Mouse (Mus musculus) liver (tissue): ENCODE measurements around the gene Plcl1.

Experiments
- DNase-seq: peaks from one replicate; pipeline ENCODE4 v3.0.0-alpha.2; 2020; ENCODE audit warnings: mixed read lengths

Plcl1 gene

DNA sequence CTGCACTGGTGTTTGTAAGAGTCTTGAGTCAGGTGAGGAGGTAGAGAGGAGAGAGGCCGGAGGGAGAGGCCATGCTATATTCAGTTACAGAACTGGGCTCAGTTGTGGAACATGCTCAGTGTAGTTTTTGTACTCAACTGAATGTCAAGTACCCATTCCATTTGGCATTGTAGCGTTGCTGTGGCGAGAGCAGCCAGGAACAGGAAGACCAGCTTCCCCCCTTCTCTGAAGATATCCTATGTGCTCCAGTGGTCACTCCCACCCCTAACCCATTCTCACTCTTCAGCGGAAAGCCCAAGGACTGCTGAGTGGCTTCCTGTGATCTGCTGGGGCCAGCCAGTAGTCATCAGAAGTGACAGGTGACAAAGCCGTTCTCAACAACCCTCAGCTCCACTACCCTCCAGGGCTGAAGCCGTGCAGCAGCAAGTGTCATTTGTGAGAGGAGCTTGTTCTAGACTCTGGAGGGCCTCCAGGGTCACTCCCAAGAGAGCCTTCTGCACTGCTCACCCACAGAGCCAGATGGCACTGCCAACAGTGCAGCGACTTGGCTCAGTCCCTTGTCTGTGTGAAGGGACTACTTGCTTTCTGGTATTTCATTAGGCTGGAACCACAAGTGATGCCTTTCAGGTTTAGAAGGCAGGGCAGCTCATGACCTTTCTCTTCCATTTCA is 213.0 kb downstream of the Plcl1 start:
- no peak for DNase-seq

DNA sequence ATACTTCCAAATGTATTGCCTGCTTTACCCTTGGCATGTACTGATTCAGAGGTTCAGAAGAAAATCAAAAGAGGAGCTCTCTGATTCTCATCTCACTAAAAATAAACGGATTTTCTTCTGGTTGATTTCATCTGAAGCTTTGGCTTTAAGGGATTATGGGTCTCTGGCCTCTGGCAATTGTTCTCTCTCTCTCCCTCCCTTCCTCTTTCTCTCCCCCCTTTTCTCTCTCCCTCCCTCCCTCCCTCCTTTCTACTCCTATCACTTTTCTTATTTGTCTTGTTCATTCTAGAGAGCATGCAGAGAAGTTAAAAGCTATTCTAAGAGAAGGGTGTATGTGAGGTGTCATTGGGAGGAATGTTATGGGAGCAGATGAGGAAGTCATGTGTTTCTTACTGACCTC is 225.8 kb downstream of the Plcl1 start:
- no peak for DNase-seq

DNA sequence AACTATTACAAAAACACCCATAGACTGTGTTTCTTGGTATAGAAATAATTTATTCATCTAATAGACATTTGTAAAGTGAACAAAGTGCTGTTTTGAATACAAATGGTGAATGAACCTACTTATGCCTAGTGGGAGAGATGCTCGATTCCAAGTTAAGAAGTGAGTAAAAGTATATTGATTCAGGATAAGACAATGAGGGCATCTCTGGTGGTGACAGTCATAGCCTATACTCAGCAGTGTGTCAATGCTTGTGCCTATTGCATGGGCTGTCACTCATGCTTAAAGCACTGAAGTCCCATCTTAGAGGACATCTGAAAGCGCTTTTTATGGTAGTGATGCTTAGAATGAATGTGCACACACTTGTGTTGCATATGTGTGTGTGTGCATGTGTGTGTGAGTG is 226.3 kb downstream of the Plcl1 start:
- no peak for DNase-seq

DNA sequence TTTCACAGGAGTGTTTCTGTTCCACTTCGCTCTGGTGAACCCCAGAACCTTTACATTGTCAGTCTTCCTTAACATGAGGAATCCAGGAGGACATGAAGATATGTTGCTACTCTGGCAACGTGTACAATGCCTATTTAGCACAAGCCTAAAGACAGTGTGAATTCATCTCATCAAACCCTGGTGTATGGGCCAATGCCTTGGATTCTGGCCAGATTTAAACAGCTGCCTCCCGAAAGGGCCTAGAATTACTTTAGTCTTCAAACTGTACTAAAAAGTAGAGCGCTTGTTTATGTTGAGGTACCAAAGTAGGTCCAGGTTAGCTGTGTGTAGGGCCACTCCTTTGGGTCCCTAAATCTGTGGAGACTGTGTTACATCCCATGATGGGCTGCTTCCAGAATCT is 227.6 kb downstream of the Plcl1 start:
- DNase-seq = no peak

DNA sequence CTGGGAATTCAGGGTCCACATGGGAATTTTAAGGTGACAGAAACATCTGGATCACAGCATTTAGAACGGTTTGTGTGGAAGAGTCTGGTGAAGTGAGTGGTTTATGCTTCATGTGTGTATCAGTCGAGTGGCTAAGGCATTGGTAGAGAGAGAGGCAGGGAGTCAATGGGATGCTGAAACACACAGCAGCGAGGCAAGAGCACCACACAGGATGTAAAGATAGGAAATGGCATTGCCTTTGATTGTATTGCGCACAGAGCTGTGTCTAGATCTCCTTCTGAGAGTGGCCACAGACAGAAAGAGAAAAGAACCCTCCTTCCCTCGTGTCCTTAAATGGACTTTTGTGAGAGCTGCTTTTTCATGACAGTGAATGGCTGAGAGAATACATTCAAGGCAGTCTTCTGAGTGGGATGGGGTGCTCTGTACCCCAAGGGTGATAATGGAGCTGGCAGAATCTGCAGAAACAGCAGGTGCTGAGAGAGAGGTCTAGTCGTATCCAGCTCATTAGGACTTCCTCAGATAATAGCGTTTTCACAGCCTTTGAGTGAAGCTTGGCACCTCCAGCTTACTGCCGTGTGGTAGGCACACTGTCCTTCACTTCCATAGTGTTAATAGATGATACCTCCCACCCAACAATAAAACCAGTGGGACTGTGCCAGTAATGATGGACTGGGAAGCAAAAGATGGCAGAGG is 253.9 kb downstream of the Plcl1 start:
- no peak for DNase-seq

DNA sequence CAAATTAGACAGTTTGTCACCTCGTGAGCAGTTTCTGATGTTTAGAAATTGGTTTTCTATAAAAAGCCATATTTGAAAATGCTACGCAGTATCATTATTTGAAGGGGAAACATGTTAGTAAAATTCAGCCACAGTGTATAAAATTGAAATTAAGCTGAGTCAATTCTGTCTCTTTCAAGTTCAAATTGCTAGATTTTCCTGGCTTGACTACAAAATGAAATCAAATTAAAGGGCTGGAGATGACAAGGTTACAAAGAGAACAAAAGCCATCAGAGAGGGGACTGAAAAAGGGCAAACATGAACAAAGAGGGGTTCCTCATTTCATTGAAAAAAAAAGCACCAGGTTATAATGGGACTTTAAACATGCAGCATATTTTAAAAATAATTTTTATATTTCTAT is 255.7 kb downstream of the Plcl1 start:
- DNase-seq = no peak

DNA sequence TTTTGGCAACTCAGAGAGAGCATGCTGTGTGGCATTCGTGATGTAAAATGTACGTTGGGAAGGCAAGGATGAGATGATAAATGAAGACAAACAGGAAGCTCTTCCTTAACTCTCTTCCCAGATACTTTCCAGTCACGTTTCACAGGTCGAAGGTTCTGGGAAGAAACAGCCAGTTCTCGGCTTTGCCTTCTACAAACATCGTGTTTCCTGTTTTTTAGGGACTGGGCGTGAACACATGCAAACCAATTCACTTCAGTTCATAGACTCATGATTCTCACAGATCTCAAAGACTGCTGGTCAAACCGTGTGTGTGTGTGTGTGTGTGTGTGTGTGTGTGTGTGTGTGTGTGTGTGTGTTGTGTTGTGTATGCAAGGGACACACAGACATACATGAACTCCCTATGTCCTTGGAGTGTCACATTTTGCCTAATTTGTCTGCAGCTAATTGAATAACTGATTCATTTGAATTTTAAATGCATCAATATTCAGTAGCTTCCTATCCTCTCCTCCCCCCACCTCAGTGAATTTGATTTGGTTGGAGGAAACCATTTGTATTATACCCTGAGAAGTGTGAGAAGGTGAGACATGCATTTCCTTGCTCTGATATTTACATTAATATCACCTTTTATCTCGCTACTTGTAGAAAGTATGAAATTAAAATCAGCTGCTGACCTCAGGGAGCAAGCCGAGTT is 259.6 kb downstream of the Plcl1 start:
- DNase-seq = no peak

DNA sequence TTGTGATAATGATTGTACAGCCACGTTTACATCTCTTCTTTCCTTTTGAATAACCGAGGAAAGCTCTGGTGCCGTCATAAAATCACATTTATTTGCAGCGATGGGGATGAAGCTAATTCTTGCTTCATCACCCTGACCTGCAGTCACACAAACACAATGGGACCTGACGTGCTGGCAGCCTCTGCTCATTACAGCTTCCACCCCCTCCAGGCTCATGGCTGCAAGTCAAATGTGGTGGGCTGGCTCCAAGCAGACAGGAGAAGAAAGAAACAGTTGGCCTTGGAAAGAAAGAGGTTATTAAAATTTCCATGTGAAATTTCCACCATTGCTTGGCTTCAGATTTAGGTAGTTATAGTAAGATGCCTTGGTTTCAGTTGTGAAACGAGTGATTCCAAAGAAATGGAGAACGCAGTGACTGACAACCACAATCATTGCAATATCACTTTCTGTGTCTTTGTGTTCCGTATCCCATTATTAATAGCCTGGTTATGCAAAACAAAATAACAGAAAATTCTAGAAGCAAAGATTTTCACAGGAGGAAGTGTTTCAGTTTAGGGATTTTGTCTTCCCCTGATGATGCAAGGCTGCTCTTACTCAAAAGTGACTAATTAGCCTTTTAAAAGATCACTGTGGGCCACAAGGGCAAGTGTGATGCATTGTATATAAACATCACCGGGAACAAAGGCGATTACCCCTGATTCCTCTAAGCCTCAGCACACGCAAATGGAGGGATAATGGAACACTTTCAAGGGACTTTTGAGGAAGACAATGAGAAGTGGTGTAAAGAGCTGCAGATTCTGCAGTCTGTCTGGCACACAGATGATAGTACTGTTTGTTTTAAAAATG is 260.3 kb downstream of the Plcl1 start:
- no peak for DNase-seq

DNA sequence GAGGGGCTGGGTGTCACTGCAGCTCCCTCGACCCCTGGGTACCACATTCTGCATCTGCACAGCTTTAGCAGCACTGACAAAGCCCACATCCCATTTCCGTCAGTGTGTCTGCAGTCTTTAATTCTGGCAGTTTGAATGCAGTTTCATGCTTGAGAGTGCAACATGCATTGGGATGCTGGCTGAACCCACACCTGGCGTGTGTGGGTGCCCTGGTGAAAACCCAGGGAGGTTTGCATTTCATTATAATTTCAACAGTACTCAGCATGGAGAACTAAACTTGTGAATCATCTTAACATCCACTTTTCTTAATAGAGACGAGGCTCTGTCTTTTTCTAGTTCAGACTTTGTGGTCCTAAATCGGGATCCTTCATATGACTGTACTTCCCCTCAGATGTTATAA is 261.1 kb downstream of the Plcl1 start:
- no peak for DNase-seq

DNA sequence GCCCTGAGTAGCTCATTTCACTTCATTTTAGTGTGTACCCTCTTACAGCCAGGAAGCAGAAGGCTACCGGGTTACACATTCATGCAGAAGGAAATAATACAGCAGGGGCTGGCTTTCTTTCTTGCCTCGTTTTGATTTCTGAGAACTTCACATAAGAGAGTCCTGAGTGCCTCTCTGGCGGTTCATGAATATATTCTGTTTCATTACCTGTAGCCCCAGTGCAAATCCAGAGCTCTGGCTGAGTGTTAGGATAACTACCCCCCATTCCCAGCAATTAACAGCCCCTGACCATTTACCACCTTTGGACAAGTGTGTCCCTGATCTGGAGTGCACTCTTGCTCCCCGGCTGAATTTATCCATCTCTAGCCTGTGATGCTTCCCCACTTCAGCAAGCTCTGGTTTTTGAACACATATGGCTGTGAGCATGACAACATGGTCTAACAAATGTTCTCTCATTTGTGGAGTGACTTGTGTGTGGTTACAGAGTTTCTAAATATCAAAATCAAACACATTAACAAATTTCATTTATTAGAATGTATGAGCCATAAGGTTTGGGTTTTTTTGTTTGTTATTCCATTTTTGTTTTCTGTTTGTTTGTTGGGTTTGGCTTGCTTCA is 263.0 kb downstream of the Plcl1 start:
- no peak for DNase-seq

DNA sequence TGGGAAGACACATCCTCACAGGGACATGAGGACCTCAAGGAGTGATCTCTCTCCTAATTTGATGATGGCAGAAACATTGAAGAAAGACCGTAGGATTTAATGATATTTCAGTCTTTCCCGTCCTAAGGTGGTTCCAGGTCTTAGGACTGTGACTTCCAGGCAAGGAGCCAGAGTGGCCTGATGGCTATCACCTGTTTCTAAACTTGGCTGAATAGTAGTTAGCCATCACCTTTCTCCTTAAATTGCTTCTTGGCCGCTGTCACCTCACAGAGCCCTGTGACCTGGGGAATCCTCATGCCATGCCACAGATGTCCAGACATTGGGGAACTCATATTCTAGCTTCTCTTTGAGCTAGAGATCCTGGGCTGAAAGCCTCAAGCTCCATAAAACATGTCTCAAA is 277.0 kb downstream of the Plcl1 start:
- no peak for DNase-seq

DNA sequence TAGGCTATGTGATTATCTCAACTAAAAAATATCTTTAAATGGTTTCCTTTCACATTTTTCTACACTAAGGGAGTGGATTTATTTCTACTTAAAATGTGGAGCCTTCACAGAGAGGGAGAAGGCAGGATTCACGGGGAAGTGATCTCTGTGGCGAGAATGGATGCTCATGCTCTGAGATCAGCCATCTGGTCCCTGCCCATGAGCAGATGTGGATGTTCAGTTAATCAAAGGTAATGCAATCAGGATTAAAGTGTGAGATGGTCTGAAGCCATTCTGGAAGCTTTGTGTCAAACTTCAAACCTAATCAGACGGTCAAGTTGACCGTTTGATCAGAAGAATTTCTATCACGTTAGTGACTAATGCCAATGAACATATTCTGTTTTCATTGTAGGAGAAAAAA is 280.5 kb downstream of the Plcl1 start:
- no peak for DNase-seq

DNA sequence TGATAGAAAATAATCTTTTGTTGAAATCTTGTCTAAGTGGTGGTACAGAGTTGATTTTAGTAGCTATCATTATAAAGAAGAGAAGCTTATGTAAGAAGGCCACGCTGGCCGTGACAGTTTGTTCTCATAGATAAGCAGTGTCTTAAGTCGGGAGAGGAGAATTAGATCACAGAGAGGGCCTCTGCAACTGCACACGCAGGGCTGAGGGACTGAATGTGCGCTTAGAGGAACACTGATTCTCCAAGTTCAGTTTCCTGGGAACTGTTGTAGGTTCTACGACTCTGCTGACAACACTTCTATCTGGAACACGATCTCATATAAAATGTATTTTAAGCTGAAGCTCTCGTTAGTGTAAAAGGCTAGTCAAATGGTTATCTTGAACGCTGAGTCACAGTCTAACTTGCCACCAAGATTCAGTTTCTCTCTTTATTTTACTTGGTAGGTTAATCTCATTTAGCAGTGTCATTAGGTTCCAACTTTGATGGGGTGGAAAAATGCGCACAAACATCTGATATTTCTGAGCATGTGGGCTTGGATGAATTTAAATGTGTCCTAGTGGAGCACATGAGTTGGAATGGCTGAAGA is 288.0 kb downstream of the Plcl1 start:
- DNase-seq = no peak

DNA sequence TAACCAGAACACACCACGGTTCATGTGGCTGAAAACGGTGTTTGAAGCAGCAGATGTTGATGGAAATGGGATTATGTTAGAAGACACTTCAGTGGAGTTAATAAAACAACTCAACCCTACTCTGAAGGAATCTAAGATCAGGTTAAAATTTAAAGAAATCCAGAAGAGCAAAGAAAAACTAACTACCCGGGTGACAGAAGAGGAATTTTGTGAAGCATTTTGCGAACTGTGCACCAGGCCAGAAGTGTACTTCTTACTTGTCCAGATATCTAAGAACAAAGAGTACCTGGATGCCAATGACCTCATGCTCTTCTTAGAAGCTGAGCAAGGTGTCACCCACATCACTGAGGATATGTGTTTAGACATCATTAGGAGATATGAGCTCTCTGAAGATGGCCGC is 290.5 kb downstream of the Plcl1 start:
- DNase-seq = no peak

DNA sequence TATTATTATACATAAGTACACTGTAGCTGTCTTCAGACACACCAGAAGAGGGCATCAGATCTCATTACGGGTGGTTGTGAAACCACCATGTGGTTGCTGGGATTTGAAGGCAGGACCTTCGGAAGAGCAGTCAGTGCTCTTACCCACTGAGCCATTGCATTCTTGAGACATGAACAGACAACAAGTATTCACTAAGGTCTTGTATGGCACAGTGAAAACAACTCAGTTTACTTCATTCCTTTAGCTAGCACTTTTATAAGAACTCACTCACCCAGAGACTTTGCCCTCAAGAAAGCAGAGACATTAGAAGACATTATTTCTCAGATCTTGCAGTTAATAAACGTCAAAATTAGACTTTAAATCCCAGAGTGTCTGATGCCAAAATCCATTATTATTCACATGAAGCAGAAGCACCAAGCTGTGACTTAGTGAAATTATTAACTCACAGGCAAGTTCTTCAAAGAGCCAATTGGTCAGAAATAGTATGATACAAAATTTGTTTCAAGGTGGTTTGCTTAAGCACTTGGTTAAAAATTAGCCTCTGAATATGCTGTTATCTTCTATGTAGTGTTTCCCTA is 293.8 kb downstream of the Plcl1 start:
- no peak for DNase-seq

DNA sequence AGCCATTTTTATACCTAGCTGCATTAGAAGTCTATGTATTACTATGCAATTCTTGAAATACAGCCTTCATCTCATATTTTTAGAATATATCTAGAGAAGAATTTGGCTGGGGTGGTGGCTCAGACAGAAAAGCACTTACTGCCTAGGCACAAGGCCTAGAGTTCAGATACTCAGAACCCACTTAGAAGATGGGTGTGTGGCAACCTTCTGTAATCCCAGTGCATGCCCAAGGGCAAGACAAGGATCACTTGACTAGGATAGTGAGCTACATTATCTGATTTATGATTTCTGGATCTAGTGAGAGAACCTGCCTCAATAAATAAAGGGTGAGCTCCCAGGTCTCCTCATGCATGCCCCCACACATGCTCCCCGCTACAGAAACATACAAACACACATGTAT is 294.3 kb downstream of the Plcl1 start:
- DNase-seq = no peak

DNA sequence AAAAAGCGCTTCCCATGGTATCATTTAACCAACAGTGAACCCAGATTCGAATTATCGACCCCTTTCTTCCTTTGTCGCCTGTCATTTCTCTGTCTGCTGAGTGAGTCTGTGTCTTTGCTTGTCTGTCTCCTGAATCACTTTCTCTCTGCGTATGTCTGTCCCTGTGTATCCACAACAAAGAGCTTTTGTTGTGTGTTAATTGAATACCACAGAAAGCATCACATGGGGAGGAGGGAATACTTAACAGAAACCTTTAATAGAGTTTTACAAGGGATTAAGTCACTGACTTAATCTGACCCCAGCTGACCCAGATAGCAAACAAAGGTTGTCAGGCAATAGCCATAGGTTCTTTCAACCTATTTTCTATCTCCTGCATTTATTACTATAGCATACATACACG is 295.0 kb downstream of the Plcl1 start:
- DNase-seq = no peak

DNA sequence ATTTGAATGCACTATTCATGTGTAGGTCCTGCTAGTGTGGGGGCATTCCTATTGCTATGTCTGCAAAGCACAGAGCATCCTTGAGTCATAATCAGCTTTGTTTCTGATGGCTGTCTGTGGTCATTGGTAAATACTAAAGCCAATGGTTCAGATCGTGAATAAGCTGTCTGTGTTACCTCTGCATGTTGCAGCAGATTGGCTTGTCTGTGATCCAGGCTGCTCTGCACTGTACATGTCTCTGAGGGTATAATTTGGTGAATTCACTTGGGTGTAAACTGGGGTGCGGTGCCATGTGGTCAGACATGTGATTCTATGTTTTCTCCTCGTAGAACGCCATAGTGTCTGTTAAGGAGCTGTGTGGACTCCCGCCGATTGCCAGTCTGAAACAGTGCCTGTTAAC is 295.9 kb downstream of the Plcl1 start:
- DNase-seq = no peak

DNA sequence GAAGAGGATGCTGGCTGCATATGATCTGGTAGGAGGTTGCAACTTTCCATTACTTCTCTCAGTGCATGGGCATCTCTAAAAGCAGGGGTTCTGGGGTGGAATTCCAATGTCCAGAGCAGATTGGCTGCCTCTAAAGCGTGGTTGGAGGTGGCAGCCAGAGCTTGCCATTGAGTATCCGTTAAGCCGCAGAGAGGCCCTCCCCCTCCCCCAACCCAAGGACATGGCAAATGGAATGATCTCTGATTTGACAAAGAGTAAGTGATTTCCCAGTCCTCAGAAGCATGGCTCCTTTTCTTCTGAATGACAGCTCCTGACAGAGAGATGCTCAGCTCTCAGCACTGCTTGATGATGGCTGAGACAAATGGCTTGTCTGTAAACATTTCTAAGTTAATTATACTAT is 296.4 kb downstream of the Plcl1 start:
- no peak for DNase-seq

DNA sequence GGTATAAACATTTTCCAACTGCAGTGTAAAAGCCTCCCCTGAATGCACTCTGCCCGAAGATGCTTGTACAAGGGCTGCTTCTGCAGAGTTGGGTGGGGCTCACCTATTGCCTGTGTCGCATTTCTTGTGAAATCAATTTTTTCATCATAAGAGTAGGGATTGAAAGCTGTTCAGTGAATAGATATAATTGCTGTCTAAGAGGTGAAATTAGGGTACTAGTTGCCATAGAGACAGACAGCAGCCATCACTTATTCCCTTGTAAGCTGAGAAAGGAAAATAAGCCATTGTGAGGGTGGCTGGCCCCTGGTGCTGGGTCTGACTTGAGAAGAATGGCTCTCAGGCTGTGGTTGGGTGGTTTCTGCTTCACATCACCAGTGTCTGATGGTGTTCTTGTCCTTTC is 299.0 kb downstream of the Plcl1 start:
- no peak for DNase-seq

DNA sequence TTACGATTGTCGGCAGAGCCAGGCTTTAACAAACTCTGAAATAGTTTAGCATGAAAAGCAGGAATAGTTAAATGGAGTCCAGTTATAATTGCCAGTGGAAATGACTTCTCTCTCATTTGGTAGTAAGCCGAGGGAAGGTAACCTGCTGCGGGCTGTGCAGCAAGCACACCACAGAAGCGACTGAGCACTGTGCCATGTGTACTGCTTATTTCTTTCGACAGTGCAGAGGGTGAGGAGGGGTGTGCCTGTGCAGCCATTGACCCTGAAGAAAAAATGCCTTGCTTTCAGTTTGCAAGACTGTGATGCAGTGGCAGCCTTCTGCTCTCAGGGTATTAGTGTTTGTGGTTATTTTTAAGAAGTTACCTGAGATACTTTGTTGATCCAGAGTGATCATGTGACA is 299.5 kb downstream of the Plcl1 start:
- no peak for DNase-seq

DNA sequence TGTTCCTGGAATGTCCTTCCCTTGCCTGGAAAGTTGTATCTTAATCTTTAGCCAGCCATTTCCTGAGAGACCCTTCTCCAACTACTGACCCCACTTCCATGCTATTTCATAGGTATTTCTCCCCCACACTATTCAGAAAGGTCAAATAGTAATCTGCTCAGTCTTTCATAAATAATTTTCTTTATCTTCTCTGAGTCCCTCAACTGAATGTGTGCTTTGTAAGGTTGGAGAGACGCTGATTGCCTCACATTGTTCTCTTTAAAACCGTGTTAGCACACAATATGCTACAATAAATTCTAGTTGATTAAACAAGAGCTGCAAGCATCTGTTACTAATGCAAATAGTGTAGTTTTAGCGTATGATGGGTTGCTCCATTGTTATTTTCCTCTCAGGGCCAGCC is 300.0 kb downstream of the Plcl1 start:
- no peak for DNase-seq
